Mouse (Mus musculus) CH12.LX (cell line): ENCODE measurements around the gene Gm12216. TPM values are rescaled to one million over a fixed set of nuclear protein-coding genes. Genes with fewer than 3 reads are reported as not detected.

Experiments
- DNase-seq: peaks from one replicate; pipeline ENCODE4 v3.0.0-alpha.2; 2013; ENCODE audit errors: extremely low read depth
- H3K27ac ChIP-seq: 2 replicates; pipeline ENCODE4 v1.5.1; 2012; ENCODE audit warnings: low read depth, mild to moderate bottlenecking, control low read depth, moderate library complexity; ENCODE audit not compliant: insufficient read depth
- H3K27me3 ChIP-seq: replicated peaks from 2 replicates; pipeline ENCODE3; 2012; ENCODE audit warnings: inconsistent platforms
- H3K36me3 ChIP-seq, 2 experiments: replicated peaks in 1 of 2; 2 replicates each; pipeline versions ENCODE3 to v1.6.1; 2012; ENCODE audit warnings: inconsistent platforms in 1 of 2, low read length in 1 of 2, mild to moderate bottlenecking in 1 of 2, mixed read lengths in 1 of 2, moderate library complexity in 1 of 2; ENCODE audit not compliant: control insufficient read depth in 1 of 2, insufficient read depth in 1 of 2
- H3K4me1 ChIP-seq, 2 experiments: 2 replicates each; pipeline ENCODE4 v1.6.1; 2012; ENCODE audit warnings: inconsistent platforms in 1 of 2, moderate library complexity in 1 of 2; ENCODE audit not compliant: insufficient read depth in 2 of 2, control insufficient read depth in 1 of 2
- H3K4me2 ChIP-seq: 2 replicates; pipeline ENCODE4 v1.6.1; 2012; ENCODE audit warnings: low read depth, mild to moderate bottlenecking, control low read depth; ENCODE audit not compliant: poor library complexity, insufficient read depth, severe bottlenecking
- H3K4me3 ChIP-seq, 3 experiments: fragments of 150-350 bp in 1 of 3; sonication (generic) in 1 of 3; replicated peaks in 1 of 3; 2 replicates each; pipeline versions ENCODE3 to v1.5.1; 2011 to 2012; ENCODE audit warnings: low read depth in 2 of 3, low read length in 2 of 3, mild to moderate bottlenecking in 2 of 3, moderate library complexity in 2 of 3, control low read depth in 1 of 3, improper control_type of control experiment in 1 of 3, inconsistent platforms in 1 of 3, mixed read lengths in 1 of 3; ENCODE audit not compliant: poor library complexity in 1 of 3
- H3K79me2 ChIP-seq: replicated peaks from 2 replicates; pipeline ENCODE4 v1.6.1; 2012; ENCODE audit warnings: mild to moderate bottlenecking, moderate library complexity; ENCODE audit not compliant: control insufficient read depth, poor library complexity, insufficient read depth, severe bottlenecking; ENCODE audit errors: extremely low read depth
- H3K9ac ChIP-seq: 2 replicates; pipeline ENCODE4 v1.6.1; 2012; ENCODE audit warnings: low read depth, mild to moderate bottlenecking, control low read depth, moderate library complexity; ENCODE audit not compliant: insufficient read depth
- H3K9me3 ChIP-seq: replicated peaks from 2 replicates; pipeline ENCODE3; 2012; ENCODE audit warnings: low read length, inconsistent platforms, mixed read lengths
- BHLHE40 ChIP-seq: IDR thresholded peaks from 2 replicates; pipeline ENCODE4 v1.6.1; 2011; ENCODE audit warnings: mild to moderate bottlenecking, low read depth, low read length, improper control_type of control experiment
- CHD2 ChIP-seq: IDR thresholded peaks from 2 replicates; pipeline ENCODE4 v1.6.1; 2011; ENCODE audit warnings: low read length, improper control_type of control experiment
- CTCF ChIP-seq, 2 experiments: IDR thresholded peaks in 1 of 2; conservative IDR thresholded peaks in 1 of 2; 2 replicates each; pipeline ENCODE4 v1.5.1; 2011 to 2012; ENCODE audit warnings: low read depth in 2 of 2, low read length in 2 of 2, improper control_type of control experiment in 1 of 2, inconsistent platforms in 1 of 2, mild to moderate bottlenecking in 1 of 2, moderate library complexity in 1 of 2
- E2F4 ChIP-seq: IDR thresholded peaks from 2 replicates; pipeline ENCODE4 v1.6.1; 2011; ENCODE audit warnings: low read depth, low read length, improper control_type of control experiment; ENCODE audit not compliant: insufficient replicate concordance
- ELF1 ChIP-seq: IDR thresholded peaks from 2 replicates; pipeline ENCODE4 v1.6.1; 2014; ENCODE audit warnings: low read depth, mild to moderate bottlenecking, inconsistent platforms, low read length, improper control_type of control experiment
- GABPA ChIP-seq: IDR thresholded peaks from 2 replicates; pipeline ENCODE4 v1.6.1; 2012; ENCODE audit warnings: low read depth, low read length, improper control_type of control experiment, inconsistent platforms; ENCODE audit not compliant: insufficient replicate concordance
- IRF4 ChIP-seq: IDR thresholded peaks from 2 replicates; pipeline ENCODE4 v1.6.1; 2014; ENCODE audit warnings: low read depth, mild to moderate bottlenecking, inconsistent platforms, low read length, improper control_type of control experiment
- KAT2A ChIP-seq: IDR thresholded peaks from 2 replicates; pipeline ENCODE4 v1.6.1; 2012; ENCODE audit warnings: low read length, improper control_type of control experiment, inconsistent platforms; ENCODE audit not compliant: insufficient replicate concordance
- MXI1 ChIP-seq: IDR thresholded peaks from 2 replicates; pipeline ENCODE4 v1.6.1; 2011; ENCODE audit warnings: mild to moderate bottlenecking, low read depth, low read length, improper control_type of control experiment
- NELFE ChIP-seq: IDR thresholded peaks from 2 replicates; pipeline ENCODE4 v1.6.1; 2011; ENCODE audit warnings: low read depth, low read length, improper control_type of control experiment
- NRF1 ChIP-seq: IDR thresholded peaks from 2 replicates; pipeline ENCODE4 v1.6.1; 2014; ENCODE audit warnings: low read depth, mild to moderate bottlenecking, inconsistent platforms, low read length, improper control_type of control experiment, moderate library complexity
- POLR2AphosphoS2 ChIP-seq: IDR thresholded peaks from 2 replicates; pipeline ENCODE4 v1.6.1; 2011; ENCODE audit warnings: low read depth, low read length, improper control_type of control experiment
- RAD21 ChIP-seq: IDR thresholded peaks from 2 replicates; pipeline ENCODE4 v1.6.1; 2011; ENCODE audit warnings: low read depth, mild to moderate bottlenecking, low read length, improper control_type of control experiment, moderate library complexity
- SMC3 ChIP-seq: IDR thresholded peaks from 2 replicates; pipeline ENCODE4 v1.6.1; 2011; ENCODE audit warnings: low read depth, low read length, improper control_type of control experiment
- TBP ChIP-seq: conservative IDR thresholded peaks from 2 replicates; pipeline ENCODE4 v1.6.1; 2011; ENCODE audit warnings: low read depth, low read length, improper control_type of control experiment
- TCF12 ChIP-seq: IDR thresholded peaks from 2 replicates; pipeline ENCODE4 v1.6.1; 2014; ENCODE audit warnings: low read depth, mild to moderate bottlenecking, inconsistent platforms, low read length, improper control_type of control experiment
- USF2 ChIP-seq: conservative IDR thresholded peaks from 2 replicates; pipeline ENCODE4 v1.6.1; 2011; ENCODE audit warnings: low read depth, low read length, improper control_type of control experiment
- ZC3H11A ChIP-seq: IDR thresholded peaks from 2 replicates; pipeline ENCODE4 v1.6.1; 2012; ENCODE audit warnings: low read depth, mild to moderate bottlenecking, inconsistent platforms, low read length, improper control_type of control experiment
- ZMIZ1 ChIP-seq: IDR thresholded peaks from 2 replicates; pipeline ENCODE4 v1.6.1; 2012; ENCODE audit warnings: low read depth, mild to moderate bottlenecking, inconsistent platforms, low read length, improper control_type of control experiment
- ZNF384 ChIP-seq: IDR thresholded peaks from 2 replicates; pipeline ENCODE4 v1.6.1; 2012; ENCODE audit warnings: low read depth, low read length, improper control_type of control experiment, inconsistent platforms
- dilution Hi-C: fragments of 300-500 bp; cut with MboI; formaldehyde crosslinking; loops from 2 replicates; pipeline ENCODE4 v1.14.3; 2020; ENCODE audit warnings: low sequenced_read_pairs; ENCODE audit not compliant: extremely low pct_unique_long_range_greater_than_20kb, extremely low pct_ligation_motif_present
- in situ Hi-C: fragments of 300-500 bp; cut with MboI; formaldehyde crosslinking; loops from 3 replicates; pipeline ENCODE4 v1.14.3; 2019; ENCODE audit warnings: low sequenced_read_pairs, low pct_ligation_motif_present, low pct_unique_long_range_greater_than_20kb, mixed read lengths
- polyA plus RNA-seq: library from polyadenylated mRNA; unstranded; fragments of >175 nt; gene quantifications from 2 replicates; pipeline ENCODE4 v1.2.1, GENCODE M21; 2012; ENCODE audit warnings: low read depth; ENCODE audit not compliant: insufficient read length
- total RNA-seq, 2 experiments: library from RNA; depleted of rRNA; stranded (reverse); fragments of 300-350 nt in 1 of 2; fragments of >200 nt in 1 of 2; gene quantifications; 2 replicates each; pipeline ENCODE4 v1.2.3; 2012 to 2014

Gene Gm12216
- total and polyA plus RNA-seq, 3 experiments = 0.56 to 2.7 (median 0.77) TPM

GRCm38 (mm10) chr11:53818794-53819193, 40.3 kb downstream of the Gm12216 start (continued):
- TF ChIP-seq USF2 (no peak), ELF1 (peak; percentile 58), NRF1 (no peak), GABPA (no peak), CTCF (conservative IDR thresholded peaks at IDR 0.05 in 1 of 2, IDR thresholded peaks at IDR 0.05 in 1 of 2; ENCODE audit: low read depth in 2 of 2, low read length in 2 of 2) (no peak), POLR2AphosphoS2 (no peak), E2F4 (no peak), ZNF384 (no peak), TBP (no peak), BHLHE40 (peak; percentile 78), SMC3 (peak; percentile 23; the same call in 1 of the 2 replicates), ZMIZ1 (0 out of 2 replicates have a peak, but pooled peaks have one; percentile 41), RAD21 (no peak; the same call in 1 of the 2 replicates), CHD2 (peak; percentile 86; the same call in 1 of the 2 replicates), MXI1 (0 out of 2 replicates have a peak, but pooled peaks have one; percentile 44), KAT2A (peak; percentile 68; the same call in 1 of the 2 replicates), ZC3H11A (no peak), IRF4 (peak; percentile 88), NELFE (no peak)

- no peaks in the 10 kb centered on the region for H3K36me3 ChIP-seq
- H3K9me3 ChIP-seq = no peaks in the 10 kb centered on the region
- no peak overlapping the region for H3K9ac ChIP-seq
- H3K27ac ChIP-seq = no peak overlapping the region
- no peak overlapping the region for H3K4me2 ChIP-seq
- in situ Hi-C loops (no loop called here), dilution Hi-C loops (no loop called here)
- no peaks in the 10 kb centered on the region for H3K79me2 ChIP-seq
- no peak overlapping the region for H3K4me3 ChIP-seq
- no peak for DNase-seq
- H3K27me3 ChIP-seq = no peaks in the 10 kb centered on the region
- no peak for TF ChIP-seq TCF12
- TF ChIP-seq RAD21 = no peak
- no peak for TF ChIP-seq USF2
- TF ChIP-seq ZC3H11A = no peak
- H3K4me1 ChIP-seq = peaks cover 53 to 79% of the 10 kb centered on the region in 2 experiments
These were observed 42.1 kb downstream of the Gm12216 start for GRCm38 (mm10) chr11:53816841-53817375.
